Mouse (Mus musculus): ENCODE measurements at regions not wholly inside any gene's neighbourhood (a gene's known extent, or its start where the extent isn't known, plus 50 kb on each side); places are given as distances from the start of the nearest gene placed in this dataset.

GRCm38 (mm10) chr10:97061961-97062360, 417.4 kb upstream of the Dcn start:
- in situ Hi-C loops (cut with MboI, MseI), result no loop called here

DNA sequence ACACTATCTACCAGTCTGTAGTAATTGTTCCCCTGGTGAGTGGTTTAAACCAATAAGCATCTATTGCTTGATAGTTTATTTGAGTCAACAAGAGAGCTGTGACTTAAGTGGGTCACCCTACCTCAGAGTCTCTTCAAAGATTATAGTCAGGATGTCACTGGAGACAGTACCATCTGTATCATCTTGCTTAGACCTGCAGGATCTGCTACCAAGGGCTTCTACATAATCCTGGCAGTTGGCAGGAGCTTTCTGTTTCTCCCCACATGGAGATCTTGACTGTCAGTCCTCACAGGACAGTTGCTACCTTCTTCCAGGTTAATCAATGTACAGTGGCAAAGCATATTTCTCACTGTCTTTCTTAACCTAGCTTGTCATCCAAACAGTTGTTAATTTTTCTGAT, 414.9 kb upstream of the Dcn start:
- in situ Hi-C loops (cut with MboI, MseI), result no loop called here

GRCm38 (mm10) chr10:97078022-97078473, 401.4 kb upstream of the Dcn start:
- in situ Hi-C loops (cut with MboI, MseI), result no loop called here

GRCm38 (mm10) chr10:97079575-97079974, 399.8 kb upstream of the Dcn start:
- in situ Hi-C loops (cut with MboI, MseI), result no loop called here

GRCm38 (mm10) chr10:97087286-97087685, 392.1 kb upstream of the Dcn start:
- in situ Hi-C loops (cut with MboI, MseI), result no loop called here

GRCm38 (mm10) chr10:97090254-97090653, 389.2 kb upstream of the Dcn start:
- in situ Hi-C loops (cut with MboI, MseI), result no loop called here

GRCm38 (mm10) chr10:97093886-97094285, 385.5 kb upstream of the Dcn start:
- in situ Hi-C loops (cut with MboI, MseI), result no loop called here

DNA sequence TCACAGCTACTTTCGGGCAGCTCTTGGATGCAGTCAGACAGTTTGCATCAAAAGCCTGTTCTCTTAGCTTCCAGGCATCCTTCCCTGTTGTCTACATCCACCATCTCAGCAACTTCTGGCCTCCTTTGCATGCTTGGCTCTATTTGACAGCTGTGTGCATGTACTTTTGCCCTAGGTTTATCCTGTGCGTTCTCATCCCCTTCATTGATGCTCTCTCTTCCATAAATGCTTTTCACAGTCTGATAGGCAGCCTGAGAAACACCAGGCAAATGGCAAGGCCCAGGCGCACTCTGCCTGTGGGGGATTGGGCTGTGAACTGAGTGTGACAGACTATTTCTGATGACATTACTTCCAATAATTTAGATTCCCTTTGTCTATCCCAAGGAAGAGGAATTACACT, 364.9 kb upstream of the Dcn start:
- in situ Hi-C loops (cut with MboI, MseI), result no loop called here

DNA sequence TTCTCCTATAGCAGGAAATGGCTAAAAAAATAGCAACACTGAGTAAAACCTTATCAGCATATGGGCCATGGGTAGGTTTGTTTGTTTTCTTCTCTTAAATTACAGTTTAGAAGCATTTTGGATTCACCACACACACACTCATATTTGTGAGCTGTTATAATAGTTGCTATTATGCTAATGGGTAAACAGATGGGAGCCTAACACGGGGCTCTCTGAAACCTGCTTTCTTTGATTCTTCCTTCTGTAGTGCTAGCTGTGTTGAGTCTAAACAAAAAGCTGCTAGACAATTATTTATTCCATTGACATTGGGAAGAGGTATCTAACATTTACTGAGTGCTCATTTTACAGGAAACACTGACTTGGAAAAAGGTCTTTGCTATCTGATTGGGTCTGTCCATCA, 356.7 kb upstream of the Dcn start:
- in situ Hi-C loops (cut with MboI, MseI), result no loop called here

DNA sequence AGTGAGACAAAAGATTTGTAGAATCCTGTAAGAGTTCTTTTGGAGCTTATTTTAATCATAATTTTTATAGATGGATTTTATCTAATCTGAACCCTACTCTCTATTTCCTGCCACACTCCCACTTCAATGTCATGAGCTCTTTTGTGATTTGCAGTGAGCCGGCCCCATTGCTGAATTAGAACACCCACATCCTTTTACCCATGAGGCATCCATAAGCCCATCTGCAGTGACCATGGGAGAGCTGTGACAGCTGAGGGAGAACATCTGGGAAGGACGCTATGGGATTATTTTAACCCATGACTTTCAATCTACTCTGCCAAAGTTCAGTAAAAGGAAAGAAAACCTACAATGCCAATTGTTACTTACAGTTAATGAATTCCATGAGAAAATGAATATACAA, 337.8 kb upstream of the Dcn start:
- in situ Hi-C loops (cut with MboI, MseI), result no loop called here

GRCm38 (mm10) chr10:97158561-97159395, 320.6 kb upstream of the Dcn start:
- in situ Hi-C loops (cut with MboI, MseI), result loop anchor here (25.0 kb wide), 1 partner anchor 521 kb away; no protein-coding TSS in a partner anchor

DNA sequence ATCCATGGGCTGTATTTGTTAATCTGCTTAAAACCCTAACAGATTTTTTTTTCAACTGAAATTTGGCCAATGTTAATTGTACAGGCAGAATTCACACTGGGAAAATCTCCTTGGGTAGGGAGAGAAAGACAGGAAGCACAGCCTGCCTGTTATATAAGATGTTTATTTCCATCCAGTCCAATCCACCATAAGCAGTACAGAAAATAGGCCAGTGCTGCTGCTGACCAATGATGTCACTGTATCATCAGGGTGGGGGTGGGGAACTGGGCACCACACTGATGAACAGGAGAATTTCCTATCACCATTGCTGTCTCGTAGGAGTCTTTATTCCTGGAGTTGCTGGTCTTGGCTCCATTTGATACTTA, 320.0 kb upstream of the Dcn start:
- in situ Hi-C loops (cut with MboI, MseI), result loop anchor here (25.0 kb wide), 1 partner anchor 522 kb away; no protein-coding TSS in a partner anchor

DNA sequence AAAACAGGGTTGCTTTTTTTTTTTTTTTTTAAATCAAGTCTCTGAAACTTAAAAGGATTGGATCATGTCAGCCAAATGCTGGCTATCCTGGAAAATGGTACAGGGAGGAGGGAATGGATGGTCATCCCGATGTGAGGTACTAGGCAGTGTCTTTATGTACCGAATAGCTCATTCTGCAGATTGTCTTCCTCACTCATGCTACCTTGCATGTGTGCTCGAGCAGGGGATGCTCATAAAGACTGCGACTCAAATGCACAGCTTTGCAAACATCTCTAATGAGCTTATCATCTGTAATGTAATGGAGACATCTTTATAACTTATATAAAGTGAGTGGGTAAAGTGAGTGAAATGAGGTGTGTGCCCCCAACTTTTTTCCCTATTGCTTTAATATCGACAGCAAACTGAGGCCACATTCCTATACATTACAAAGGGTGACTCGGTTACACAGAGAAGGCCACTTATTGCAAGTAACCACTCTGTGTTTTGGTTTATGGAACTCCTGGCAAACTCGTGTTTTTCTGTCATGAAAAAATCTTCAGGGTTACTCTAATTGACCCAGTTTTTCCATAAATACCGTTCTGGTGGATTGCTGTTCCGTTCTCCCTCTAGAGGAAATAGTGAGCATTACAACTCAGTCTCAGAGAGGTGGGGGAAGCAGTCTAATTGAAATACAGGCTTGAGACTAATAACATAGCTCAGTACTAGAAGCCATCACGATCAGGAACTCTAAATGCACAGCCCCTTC, 319.4 kb upstream of the Dcn start:
- in situ Hi-C loops (cut with MboI, MseI), result loop anchor here (25.0 kb wide), 1 partner anchor 523 kb away; no protein-coding TSS in a partner anchor

DNA sequence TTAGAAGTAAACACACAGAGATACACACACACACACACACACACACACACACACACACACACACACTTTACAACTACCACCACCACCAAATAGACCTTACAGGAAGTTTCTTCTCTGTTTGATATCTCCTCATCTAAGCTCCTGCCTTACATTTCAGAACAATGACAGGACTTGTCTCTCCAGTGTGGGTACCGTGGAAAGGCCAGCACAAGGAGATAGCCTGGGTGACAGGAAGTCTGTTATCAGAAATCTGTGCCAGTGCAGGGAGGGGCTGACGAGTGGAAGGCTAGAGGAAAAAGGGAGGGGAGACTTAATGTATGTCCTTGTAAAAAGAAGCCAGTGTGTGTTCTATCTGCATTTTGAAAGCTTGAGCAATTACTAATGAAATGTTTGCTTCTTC, 318.5 kb upstream of the Dcn start:
- in situ Hi-C loops (cut with MboI, MseI), result loop anchor here (25.0 kb wide), 1 partner anchor 524 kb away; no protein-coding TSS in a partner anchor

- in situ Hi-C loops (cut with MboI, MseI), result no loop called here
These were observed 300.9 kb upstream of the Dcn start for GRCm38 (mm10) chr10:97178468-97178867.

DNA sequence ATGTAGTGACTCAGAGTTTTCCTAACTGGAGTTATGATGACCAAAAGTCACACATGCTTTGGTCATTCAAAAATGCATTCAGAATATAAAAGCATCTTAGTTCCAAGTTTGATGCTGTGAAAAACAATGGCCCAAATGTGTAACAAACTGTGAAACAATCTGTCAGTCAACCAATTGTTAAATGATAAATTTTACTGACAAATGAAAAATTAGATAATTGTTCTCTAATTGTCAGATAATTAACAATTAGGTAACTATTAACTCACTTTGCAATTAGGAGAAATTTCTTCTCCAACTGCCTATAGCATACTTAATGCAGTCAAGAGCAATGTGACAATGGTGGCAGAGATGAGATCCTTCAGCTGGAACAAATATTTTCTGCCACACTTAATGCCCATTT, 289.7 kb upstream of the Dcn start:
- in situ Hi-C loops (cut with MboI, MseI), result no loop called here

DNA sequence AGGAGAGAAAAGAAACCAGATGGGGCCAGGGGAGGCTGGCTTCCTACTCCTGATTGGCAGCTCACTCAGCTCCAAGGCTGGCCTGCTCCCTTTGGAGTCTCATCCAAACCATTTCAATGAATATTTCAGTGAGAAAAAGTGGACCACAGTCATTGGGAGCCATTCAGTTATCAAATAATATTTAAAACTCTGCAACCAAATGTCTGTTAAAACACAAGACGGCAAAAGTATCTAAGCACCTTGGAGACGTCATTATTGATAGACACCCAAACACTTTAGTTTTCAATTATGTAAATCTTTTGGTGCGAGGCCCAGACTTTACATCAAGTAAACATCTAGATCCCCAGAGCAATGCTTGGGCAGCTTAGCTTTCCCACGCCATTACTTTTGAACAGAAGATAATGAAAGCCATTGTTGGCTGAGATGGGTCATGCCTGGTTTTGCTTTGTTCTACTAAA, 268.1 kb upstream of the Dcn start:
- in situ Hi-C loops (cut with MboI, MseI), result no loop called here

GRCm38 (mm10) chr10:97211785-97212398, 267.5 kb upstream of the Dcn start:
- in situ Hi-C loops (cut with MboI, MseI), result no loop called here

GRCm38 (mm10) chr10:97219474-97219873, 259.9 kb upstream of the Dcn start:
- in situ Hi-C loops (cut with MboI, MseI), result no loop called here

GRCm38 (mm10) chr10:97220431-97220830, 259.0 kb upstream of the Dcn start:
- in situ Hi-C loops (cut with MboI, MseI), result no loop called here

GRCm38 (mm10) chr10:97235631-97236030, 243.8 kb upstream of the Dcn start:
- in situ Hi-C loops (cut with MboI, MseI), result no loop called here

- in situ Hi-C loops (cut with MboI, MseI), result no loop called here
These were observed 237.9 kb upstream of the Dcn start for GRCm38 (mm10) chr10:97241476-97241875.
